Comparison of ENCODE assay signal across 9 mouse cellular contexts in the genomic region with DNA sequence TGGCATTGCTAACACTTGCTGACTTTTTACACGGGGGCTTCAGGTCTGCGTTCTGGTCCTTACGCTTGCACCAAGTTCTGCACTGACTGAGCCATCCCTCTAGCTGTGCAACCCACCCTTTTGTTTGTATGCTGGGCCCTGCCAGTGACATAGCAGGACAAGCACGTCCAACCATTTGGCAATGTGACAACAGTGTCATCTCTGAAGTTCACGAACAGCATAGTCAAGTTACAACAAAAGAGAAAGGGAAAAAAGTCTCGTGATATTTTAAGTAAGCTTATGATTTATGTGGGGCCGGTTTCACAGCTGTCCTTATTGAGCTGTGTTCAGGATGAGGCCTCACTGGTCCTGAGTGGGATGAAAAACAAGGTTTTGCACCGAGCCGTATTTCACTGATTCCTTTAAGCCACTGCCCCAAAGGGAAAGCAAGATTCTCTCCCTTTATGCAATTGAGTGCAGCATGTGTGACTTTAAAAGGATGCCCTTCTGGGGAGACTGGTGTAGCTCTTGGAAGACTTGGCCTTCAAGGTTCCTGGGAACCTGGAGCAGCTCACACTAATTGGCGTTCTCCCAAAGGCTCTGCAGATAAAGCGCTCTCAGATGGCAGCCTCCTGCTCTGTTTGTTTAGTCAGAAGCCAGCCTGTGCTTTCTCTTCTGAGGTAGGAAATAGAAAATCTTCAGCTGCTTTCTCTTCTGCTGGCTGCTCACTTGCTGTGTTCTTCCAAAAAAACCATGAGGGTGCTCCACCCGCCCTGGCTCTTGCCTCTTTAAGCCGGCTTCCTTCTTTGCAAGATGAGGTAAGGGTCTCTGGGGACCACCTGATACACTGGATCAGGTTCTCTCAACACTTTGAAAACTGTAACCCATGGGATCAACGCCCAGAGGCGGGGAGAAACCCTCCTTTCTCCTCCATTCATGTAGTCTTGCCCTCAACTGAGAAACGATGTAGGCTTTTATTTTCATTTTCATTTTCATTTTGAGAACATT. TPM values are rescaled to one million over a fixed set of nuclear protein-coding genes. Genes with fewer than 3 reads are reported as not detected.
DNase-seq lines count a peak whose midpoint lies in the region; ATAC-seq and TF ChIP-seq lines count a peak whose summit lies in the region.
"Had no signal": no experiment of that assay in that cellular context is flagged by ENCODE, and none has a peak within 500 bp of the region (broad histone marks: within the 10 kb centered on the region; RNA-seq: fewer than 3 reads in every experiment).

No protein-coding gene starts in this region.

- H3K27me3 ChIP-seq in limb, embryonic 13.5 days, result no peaks in the 10 kb centered on the region
- no peaks in the 10 kb centered on the region for H3K27me3 ChIP-seq in limb, embryonic 10.5 days (ENCODE audit: low read depth, poor library complexity, severe bottlenecking)
- H3K27me3 ChIP-seq in hindbrain, embryonic 15.5 days, result no peaks in the 10 kb centered on the region
- no peaks in the 10 kb centered on the region for H3K27me3 ChIP-seq in liver, postnatal 0 days (ENCODE audit: insufficient read depth, low read length)
- no peaks in the 10 kb centered on the region for H3K27me3 ChIP-seq in stomach, embryonic 15.5 days (replicated peaks)

- no peak for TF ChIP-seq EP300 in liver, postnatal 0 days (IDR thresholded peaks at IDR 0.05; ENCODE audit: low read depth)

- H3K9me3 ChIP-seq in limb, embryonic 13.5 days, result no peaks in the 10 kb centered on the region
- H3K9me3 ChIP-seq in limb, embryonic 10.5 days (replicated peaks), result no peaks in the 10 kb centered on the region
- no peaks in the 10 kb centered on the region for H3K9me3 ChIP-seq in hindbrain, embryonic 15.5 days
- H3K9me3 ChIP-seq in liver, postnatal 0 days (ENCODE audit: low read length), result no peaks in the 10 kb centered on the region
- H3K9me3 ChIP-seq in stomach, embryonic 15.5 days, result no peaks in the 10 kb centered on the region
- H3K9me3 ChIP-seq: megakaryocyte, embryonic 14.5 days had no signal

- H3K4me1 ChIP-seq in limb, embryonic 13.5 days, result peaks cover 18% of the 10 kb centered on the region; the same call in 1 of the 2 replicates
- H3K4me1 ChIP-seq in limb, embryonic 10.5 days, result no peaks in the 10 kb centered on the region
- peaks cover 23% of the 10 kb centered on the region for H3K4me1 ChIP-seq in hindbrain, embryonic 15.5 days (replicated peaks)
- peaks cover 6% of the 10 kb centered on the region; the same call in 1 of the 2 replicates for H3K4me1 ChIP-seq in liver, postnatal 0 days (ENCODE audit: insufficient read depth)
- H3K4me1 ChIP-seq in stomach, embryonic 15.5 days, result peaks cover 15% of the 10 kb centered on the region
- H3K4me1 ChIP-seq: megakaryocyte, embryonic 14.5 days had no signal

- no peaks in the 10 kb centered on the region for H3K36me3 ChIP-seq in limb, embryonic 13.5 days
- no peaks in the 10 kb centered on the region for H3K36me3 ChIP-seq in limb, embryonic 10.5 days
- H3K36me3 ChIP-seq in hindbrain, embryonic 15.5 days, result no peaks in the 10 kb centered on the region
- H3K36me3 ChIP-seq in liver, postnatal 0 days (replicated peaks; ENCODE audit: insufficient read depth, low read length), result no peaks in the 10 kb centered on the region
- H3K36me3 ChIP-seq in stomach, embryonic 15.5 days, result no peaks in the 10 kb centered on the region

- no peak for TF ChIP-seq CTCF in liver, postnatal 0 days (IDR thresholded peaks at IDR 0.05; ENCODE audit: low read depth)

- no peak overlapping the region for H3K9ac ChIP-seq in limb, embryonic 13.5 days
- H3K9ac ChIP-seq in hindbrain, embryonic 15.5 days, result no peak overlapping the region
- peak overlapping the region; percentile 38 for H3K9ac ChIP-seq in liver, postnatal 0 days (replicated peaks)
- H3K9ac ChIP-seq in stomach, embryonic 15.5 days, result no peak overlapping the region

- H3K4me3 ChIP-seq in limb, embryonic 13.5 days, result no peak overlapping the region
- no peak overlapping the region for H3K4me3 ChIP-seq in limb, embryonic 10.5 days
- no peak overlapping the region for H3K4me3 ChIP-seq in hindbrain, embryonic 15.5 days
- peak overlapping the region; percentile 7; the same call in 1 of the 2 replicates for H3K4me3 ChIP-seq in liver, postnatal 0 days (ENCODE audit: low read depth, low read length)
- no peak overlapping the region; the same call in 1 of the 2 replicates for H3K4me3 ChIP-seq in stomach, embryonic 15.5 days (replicated peaks)
- H3K4me3 ChIP-seq: megakaryocyte, embryonic 14.5 days had no signal

- H3K27ac ChIP-seq in limb, embryonic 13.5 days, result peak overlapping the region; percentile 18; the same call in 1 of the 2 replicates
- H3K27ac ChIP-seq in limb, embryonic 10.5 days, result no peak overlapping the region
- H3K27ac ChIP-seq in hindbrain, embryonic 15.5 days (replicated peaks), result peak overlapping the region; percentile 69
- H3K27ac ChIP-seq in liver, postnatal 0 days (ENCODE audit: low read depth), result 0 out of 2 replicates have a peak overlapping the region, but pooled peaks have one; percentile 3
- H3K27ac ChIP-seq in stomach, embryonic 15.5 days, result peak overlapping the region; percentile 75

- WGBS in limb, embryonic 13.5 days, result 75% methylated on average over 16 of the region's 16 CpGs
- WGBS in limb, embryonic 10.5 days, result 86% methylated on average over 16 of the region's 16 CpGs
- 70% methylated on average over 16 of the region's 16 CpGs for WGBS in hindbrain, embryonic 15.5 days
- 56% methylated on average over 16 of the region's 16 CpGs for WGBS in liver, postnatal 0 days (ENCODE audit: insufficient replicate concordance)
- WGBS in stomach, embryonic 15.5 days, result 46% methylated on average over 16 of the region's 16 CpGs

- no peak for DNase-seq in limb, embryonic 10.5 days (ENCODE audit: low spot score)
- peak; percentile 21 for DNase-seq in adrenal gland, postnatal 25 days
- DNase-seq in liver, postnatal 0 days, result no peak
- no peak for DNase-seq in thymus, postnatal 14 days

- no peak overlapping the region for H3K4me2 ChIP-seq in limb, embryonic 13.5 days (replicated peaks)
- H3K4me2 ChIP-seq in hindbrain, embryonic 15.5 days, result peak overlapping the region; percentile 6; the same call in 1 of the 2 replicates
- peak overlapping the region; percentile 57 for H3K4me2 ChIP-seq in liver, postnatal 0 days (ENCODE audit: low read depth, low read length)
- H3K4me2 ChIP-seq in stomach, embryonic 15.5 days, result peak overlapping the region; percentile 37

- peak; percentile 13; the same call in 1 of the 2 replicates for ATAC-seq in limb, embryonic 13.5 days (ENCODE audit: low FRiP score, low read depth)
- peak; percentile 65 for ATAC-seq in erythroblast, adult 5-6 weeks (replicated peaks; ENCODE audit: low FRiP score, poor library complexity, severe bottlenecking)
- ATAC-seq in hindbrain, embryonic 15.5 days (ENCODE audit: low FRiP score, low read depth), result no peak
- ATAC-seq in liver, postnatal 0 days, result no peak
- peak; percentile 71 for ATAC-seq in stomach, embryonic 15.5 days (ENCODE audit: insufficient read depth, low FRiP score, low read depth)

RNA-seq across cellular contexts. Expression of gene Gm10645, which starts 34.5 kb away (rescaled TPM):
- polyA plus RNA-seq in limb, embryonic 13.5 days (2015; fragmentation: Nextera tagmentation; extraction: Ambion mirVana), result 0.70 and 1.2 TPM in 2 replicates
- polyA plus RNA-seq in limb, embryonic 10.5 days (2016; fragmentation: Nextera tagmentation; extraction: Ambion mirVana), result 0.60 and 1.3 TPM in 2 replicates
- total RNA-seq in adrenal gland, postnatal 25 days (2021), result not detected in 2 replicates
- not detected in 2 replicates for total RNA-seq in erythroblast, adult 5-6 weeks (2015; ENCODE audit: low replicate concordance)
- total RNA-seq in erythroblast, adult 5-6 weeks (2017; ENCODE audit: low replicate concordance), result not detected in 2 replicates
- 8.1 and 8.9 TPM in 2 replicates for polyA plus RNA-seq in hindbrain, embryonic 15.5 days (2015; fragmentation: Nextera tagmentation; extraction: Ambion mirVana)
- polyA plus RNA-seq in liver, postnatal 0 days (2015; fragmentation: Nextera tagmentation; extraction: Ambion mirVana), result 0.29 and 0.30 TPM in 2 replicates
- 2.8 and 3.1 TPM in 2 replicates for polyA plus RNA-seq in stomach, embryonic 15.5 days (2015; fragmentation: Nextera tagmentation; extraction: Ambion mirVana)

RNA-seq across cellular contexts. Expression of gene Tbc1d9, which starts 35.3 kb away (rescaled TPM):
- polyA plus RNA-seq in limb, embryonic 13.5 days (2015; fragmentation: Nextera tagmentation; extraction: Ambion mirVana), result 1.5 and 1.7 TPM in 2 replicates
- 1.1 and 1.7 TPM in 2 replicates for polyA plus RNA-seq in limb, embryonic 10.5 days (2016; fragmentation: Nextera tagmentation; extraction: Ambion mirVana)
- total RNA-seq in adrenal gland, postnatal 25 days (2021), result 5.0 and 5.7 TPM in 2 replicates
- 2.5 and 2.7 TPM in 2 replicates for total RNA-seq in erythroblast, adult 5-6 weeks (2015; ENCODE audit: low replicate concordance)
- 2.0 and 2.6 TPM in 2 replicates for total RNA-seq in erythroblast, adult 5-6 weeks (2017; ENCODE audit: low replicate concordance)
- polyA plus RNA-seq in hindbrain, embryonic 15.5 days (2015; fragmentation: Nextera tagmentation; extraction: Ambion mirVana), result 15.7 and 17.0 TPM in 2 replicates
- polyA plus RNA-seq in liver, postnatal 0 days (2015; fragmentation: Nextera tagmentation; extraction: Ambion mirVana), result 0.41 TPM in 2 replicates
- polyA plus RNA-seq in stomach, embryonic 15.5 days (2015; fragmentation: Nextera tagmentation; extraction: Ambion mirVana), result 3.0 and 3.8 TPM in 2 replicates

Comparison
In these comparisons a context has a peak if more than half of its experiments do, and no peak if none do; other contexts are left out.
1. ATAC-seq: peak in limb, embryonic 13.5 days (single experiment), erythroblast, adult 5-6 weeks (single experiment) and stomach, embryonic 15.5 days (single experiment); none in hindbrain, embryonic 15.5 days (single experiment) and liver, postnatal 0 days (single experiment).